Comparison of ENCODE assay signal across 8 mouse cellular contexts in the genomic region with DNA sequence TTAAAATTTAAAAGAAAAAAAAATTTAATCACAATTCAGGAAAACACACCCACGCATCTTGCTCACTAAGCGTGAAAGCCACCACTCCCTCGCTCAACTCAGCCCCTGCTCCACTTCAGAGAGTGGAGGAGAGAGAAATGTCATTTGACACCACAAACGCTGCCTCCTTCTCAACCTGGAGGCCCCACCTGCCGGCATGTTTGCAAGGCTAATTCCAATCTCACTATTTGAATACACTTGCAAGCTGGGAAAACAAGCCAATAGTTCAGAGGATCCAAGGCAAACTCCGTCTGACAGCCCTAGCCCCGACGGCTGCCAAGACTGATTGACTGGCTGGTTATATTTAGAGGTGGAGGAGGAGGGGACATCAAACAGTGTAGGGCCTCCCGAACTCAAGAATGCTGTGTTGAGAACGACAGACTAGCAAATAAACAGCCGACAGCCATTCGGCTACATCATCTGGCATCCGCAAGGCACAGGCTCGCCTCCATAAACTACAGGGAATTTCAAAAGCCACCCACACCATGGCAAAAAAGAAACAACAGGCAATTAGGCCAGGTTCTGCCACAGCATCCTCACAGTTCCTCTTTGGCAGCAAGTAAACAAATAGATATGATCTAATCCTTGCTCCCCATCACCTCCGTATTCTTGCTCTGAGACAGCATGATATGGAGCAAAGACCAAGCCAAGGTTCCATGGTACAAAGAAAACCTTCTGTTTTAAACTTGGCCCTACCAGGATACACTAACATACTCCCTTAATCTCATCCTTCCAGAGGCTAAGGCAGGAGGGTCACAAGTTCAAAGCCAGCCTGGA.
A peak's percentile ranks its signal among the peaks of the same experiment; 100 is the strongest.
DNase-seq lines count a peak whose midpoint lies in the region; ATAC-seq lines count a peak whose summit lies in the region.

No protein-coding gene starts in this region.

- intact Hi-C loops in gastrocnemius, postnatal 14 days (cut with DNase I; ENCODE audit: low total_unique reads): no loop called here
- intact Hi-C loops in left cerebral cortex, postnatal 36 days (cut with DNase I): loop anchor here (5.0 kb wide), 1 partner anchor 97 kb away; the partner anchor contains the start of gene Msi2

- H3K9ac ChIP-seq in midbrain, embryonic 14.5 days (replicated peaks; ENCODE audit: low read length): no peak overlapping the region

- no peaks in the 10 kb centered on the region for H3K36me3 ChIP-seq in midbrain, embryonic 14.5 days (ENCODE audit: control insufficient read depth, insufficient read depth, low read length)

- peak overlapping the region; percentile 52 for H3K27ac ChIP-seq in midbrain, embryonic 14.5 days (replicated peaks; ENCODE audit: low read depth, low read length)

- no peaks in the 10 kb centered on the region for H3K27me3 ChIP-seq in midbrain, embryonic 14.5 days (ENCODE audit: control insufficient read depth, insufficient read depth, low read length)

- peak; percentile 46 for ATAC-seq in inflammation-experienced regulatory T-cells, adult 6 months
- no peak for ATAC-seq in midbrain, embryonic 14.5 days (ENCODE audit: low FRiP score, low TSS enrichment)

- peaks cover 49% of the 10 kb centered on the region for H3K4me1 ChIP-seq in midbrain, embryonic 14.5 days (ENCODE audit: control insufficient read depth, insufficient read depth, low read length)

- no peak overlapping the region for H3K4me3 ChIP-seq in midbrain, embryonic 14.5 days (replicated peaks; ENCODE audit: low read depth, low read length)

- no peaks in the 10 kb centered on the region for H3K9me3 ChIP-seq in midbrain, embryonic 14.5 days (ENCODE audit: control insufficient read depth, low read length)

- no peak overlapping the region for H3K4me2 ChIP-seq in midbrain, embryonic 14.5 days (ENCODE audit: low read length)

- peak; percentile 47 for DNase-seq in adrenal gland, adult 2 months
- DNase-seq in adrenal gland, postnatal 10 days: no peak
- DNase-seq in cerebellum, postnatal 25 days: peak; percentile 59 to 60
- DNase-seq in gastrocnemius, postnatal 14 days: peak; percentile 44
- DNase-seq in left cerebral cortex, postnatal 36 days (ENCODE audit: low spot score in 2 of 2): peak; percentile 29 to 45
- peak; percentile 60 for DNase-seq in midbrain, embryonic 14.5 days
- peak; percentile 65 to 74 for DNase-seq in thymus, postnatal 36 days

- WGBS in midbrain, embryonic 14.5 days: 13% methylated on average over 15 of the region's 15 CpGs
